Mouse (Mus musculus) brown adipose tissue, adult 24 weeks (tissue): ENCODE measurements around the gene Dram1. TPM values are rescaled to one million over a fixed set of nuclear protein-coding genes. Genes with fewer than 3 reads are reported as not detected.

Experiments used
- H3K27ac ChIP-seq: fragments of 200-500 bp; replicated peaks from 2 replicates; pipeline ENCODE4 v1.5.1; 2012; ENCODE audit warnings: low read depth, mild to moderate bottlenecking, low read length
- H3K4me1 ChIP-seq: fragments of 200-500 bp; 2 replicates; pipeline ENCODE4 v1.6.1; 2012; ENCODE audit warnings: low read length, mixed read lengths; ENCODE audit not compliant: control insufficient read depth, insufficient read depth, insufficient read length
- H3K4me3 ChIP-seq: fragments of 200-500 bp; 2 replicates; pipeline ENCODE4 v1.5.1; 2012; ENCODE audit warnings: low read depth, mild to moderate bottlenecking, low read length, moderate library complexity; ENCODE audit not compliant: insufficient read depth
- polyA plus RNA-seq: library from polyadenylated mRNA; stranded (reverse); fragments of >200 nt; gene quantifications from 2 replicates; pipeline ENCODE4 v1.2.4, GENCODE M21; 2012; ENCODE audit not compliant: missing spikeins, insufficient read depth, insufficient read length

Gene Dram1
- polyA plus RNA-seq, 1 experiment = 40.7 TPM

GRCm38 (mm10) chr10:88303079-88303478, 75.8 kb downstream of the Dram1 start:
- Histone ChIP-seq H3K4me1 (no peaks in the 10 kb centered on the region), H3K4me3 (no peak overlapping the region), H3K27ac (no peak overlapping the region)

- no peak overlapping the region for H3K4me3 ChIP-seq
- H3K4me1 ChIP-seq = no peaks in the 10 kb centered on the region
- H3K27ac ChIP-seq = no peak overlapping the region
Observed at GRCm38 (mm10) chr10:88301802-88302470, 76.9 kb downstream of the Dram1 start.

GRCm38 (mm10) chr10:88296991-88297390, 81.9 kb downstream of the Dram1 start:
- H3K27ac ChIP-seq = no peak overlapping the region
- H3K4me1 ChIP-seq = no peaks in the 10 kb centered on the region; the same call in 1 of the 2 replicates
- H3K4me3 ChIP-seq = no peak overlapping the region

- no peak overlapping the region for H3K27ac ChIP-seq
- H3K4me1 ChIP-seq = no peaks in the 10 kb centered on the region; the same call in 1 of the 2 replicates
- H3K4me3 ChIP-seq = no peak overlapping the region
Observed at GRCm38 (mm10) chr10:88295091-88295490, 83.8 kb downstream of the Dram1 start.

GRCm38 (mm10) chr10:88288061-88288460, 90.8 kb downstream of the Dram1 start:
- Histone ChIP-seq H3K4me3 (no peak overlapping the region), H3K4me1 (no peaks in the 10 kb centered on the region), H3K27ac (no peak overlapping the region)

GRCm38 (mm10) chr10:88287261-88287660, 91.6 kb downstream of the Dram1 start:
- H3K27ac ChIP-seq = no peak overlapping the region
- H3K4me3 ChIP-seq = no peak overlapping the region

GRCm38 (mm10) chr10:88284343-88284990, 94.4 kb downstream of the Dram1 start:
- Histone ChIP-seq H3K4me1 (no peaks in the 10 kb centered on the region), H3K4me3 (no peak overlapping the region), H3K27ac (no peak overlapping the region)

More at GRCm38 (mm10) chr10:88287261-88287660, 91.6 kb downstream of the Dram1 start:
- H3K4me1 ChIP-seq = no peaks in the 10 kb centered on the region

GRCm38 (mm10) chr10:88281699-88282098, 97.2 kb downstream of the Dram1 start:
- Histone ChIP-seq H3K4me3 (no peak overlapping the region), H3K27ac (no peak overlapping the region), H3K4me1 (no peaks in the 10 kb centered on the region)

GRCm38 (mm10) chr10:88274045-88274444, 104.8 kb downstream of the Dram1 start:
- Histone ChIP-seq H3K4me3 (no peak overlapping the region), H3K27ac (no peak overlapping the region), H3K4me1 (no peaks in the 10 kb centered on the region)

Other genes with a start within 250 kb of the Dram1 start
- 0.71 TPM in 1 of 2 replicates, not detected in the other for gene Parpbp, start 232.1 kb downstream of the Dram1 start, polyA plus RNA-seq
- gene Nup37, start 232.1 kb downstream of the Dram1 start, polyA plus RNA-seq = 11.7 and 15.0 TPM in 2 replicates
- gene Washc3, start 178.0 kb downstream of the Dram1 start, polyA plus RNA-seq = 67.1 and 88.3 TPM in 2 replicates
- 18.3 and 30.1 TPM in 2 replicates for gene Gnptab, start 52 bp upstream of the Dram1 start, polyA plus RNA-seq
- 13.5 and 43.7 TPM in 2 replicates for gene Sycp3, start 80.5 kb upstream of the Dram1 start, polyA plus RNA-seq
- gene Chpt1, start 125.0 kb upstream of the Dram1 start, polyA plus RNA-seq = 1,269 and 2,124 TPM in 2 replicates
- 18.9 and 27.6 TPM in 2 replicates for gene Mybpc1, start 226.1 kb upstream of the Dram1 start, polyA plus RNA-seq